Mouse (Mus musculus): ENCODE measurements around the gene Olfr1293-ps. TPM values are rescaled to one million over a fixed set of nuclear protein-coding genes. Genes with fewer than 3 reads are reported as not detected.

Gene Olfr1293-ps
- not detected in 2 replicates for polyA plus RNA-seq (2012; ENCODE audit: insufficient read depth, insufficient read length, missing spikeins)

GRCm38 (mm10) chr2:111524903-111525302 lies at the start of gene Olfr1293-ps:
Gene Olfr1293-ps (plus strand): TSS chr2:111525203.
- Histone ChIP-seq H3K4me3 (ENCODE audit: insufficient read depth, low read depth, low read length) (no peak within 1 kb of the TSS), H3K4me1 (ENCODE audit: control insufficient read depth, insufficient read depth, insufficient read length, low read length) (no peaks in the 10 kb centered on the region), H3K27ac (replicated peaks; ENCODE audit: low read depth, low read length) (no peak within 1 kb of the TSS)

DNA sequence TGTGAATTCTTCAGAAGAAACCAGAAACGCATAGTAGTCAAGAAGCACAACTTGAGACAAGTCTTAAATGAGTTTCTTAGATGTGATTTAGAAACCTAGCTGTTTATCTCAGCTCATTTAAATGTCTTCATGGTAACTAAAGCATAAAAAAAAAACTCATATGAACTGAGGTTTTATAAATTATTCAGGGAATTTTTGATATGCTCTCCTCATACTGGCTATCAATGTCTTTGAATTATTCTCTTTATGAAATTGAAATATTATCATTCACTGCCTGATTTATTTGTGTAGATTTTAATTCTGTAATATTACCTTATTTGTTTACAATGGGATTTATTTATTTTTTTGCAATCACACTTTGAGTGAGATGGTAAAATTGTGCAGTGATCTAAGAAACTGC lies 44.5 kb upstream of the Olfr1293-ps start, which contains the start of gene Olfr1289:
Olfr1289 (plus strand) TSS at position 301 of the 400 bp plus-strand sequence.
- H3K27ac ChIP-seq (replicated peaks; ENCODE audit: low read depth, low read length) = no peak within 1 kb of the TSS
- no peak within 1 kb of the TSS for H3K4me3 ChIP-seq (ENCODE audit: insufficient read depth, low read depth, low read length)
- no peaks in the 10 kb centered on the region for H3K4me1 ChIP-seq (ENCODE audit: control insufficient read depth, insufficient read depth, insufficient read length, low read length)

DNA sequence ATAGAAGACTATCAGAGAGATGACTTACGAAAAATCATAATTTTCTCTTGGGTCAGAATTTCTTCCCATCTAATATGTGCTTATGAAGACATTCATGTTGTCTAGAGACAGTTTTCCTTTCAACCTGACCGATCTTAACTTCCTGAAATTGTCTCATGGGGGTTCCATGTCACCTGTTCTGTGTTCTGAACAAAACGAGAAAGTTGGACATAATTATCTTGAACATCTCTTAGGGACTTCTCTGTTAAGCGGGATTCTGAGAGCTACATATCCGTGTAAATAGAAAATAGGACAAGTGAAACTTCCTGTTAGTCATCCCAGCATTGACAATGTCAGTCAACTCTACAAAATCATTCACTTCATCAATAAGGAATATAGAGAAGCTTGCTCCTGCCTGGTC lies 31.3 kb upstream of the Olfr1293-ps start, which contains the start of gene Olfr1290:
Olfr1290 (minus strand) TSS at position 101 of the 400 bp plus-strand sequence.
- H3K27ac ChIP-seq (replicated peaks; ENCODE audit: low read depth, low read length) = no peak within 1 kb of the TSS
- H3K4me3 ChIP-seq (ENCODE audit: insufficient read depth, low read depth, low read length) = no peak within 1 kb of the TSS
- H3K4me1 ChIP-seq (ENCODE audit: control insufficient read depth, insufficient read depth, insufficient read length, low read length) = no peaks in the 10 kb centered on the region

- no peaks in the 10 kb centered on the region for H3K4me1 ChIP-seq (ENCODE audit: control insufficient read depth, insufficient read depth, insufficient read length, low read length)
- no peak within 1 kb of the TSS for H3K4me3 ChIP-seq (ENCODE audit: insufficient read depth, low read depth, low read length)
- H3K27ac ChIP-seq (replicated peaks; ENCODE audit: low read depth, low read length) = no peak within 1 kb of the TSS
Observed at GRCm38 (mm10) chr2:111496880-111497279, 28.1 kb upstream of the Olfr1293-ps start, which contains the start of gene Olfr1291-ps1. Gene Olfr1291-ps1 (plus strand): TSS chr2:111497180.

DNA sequence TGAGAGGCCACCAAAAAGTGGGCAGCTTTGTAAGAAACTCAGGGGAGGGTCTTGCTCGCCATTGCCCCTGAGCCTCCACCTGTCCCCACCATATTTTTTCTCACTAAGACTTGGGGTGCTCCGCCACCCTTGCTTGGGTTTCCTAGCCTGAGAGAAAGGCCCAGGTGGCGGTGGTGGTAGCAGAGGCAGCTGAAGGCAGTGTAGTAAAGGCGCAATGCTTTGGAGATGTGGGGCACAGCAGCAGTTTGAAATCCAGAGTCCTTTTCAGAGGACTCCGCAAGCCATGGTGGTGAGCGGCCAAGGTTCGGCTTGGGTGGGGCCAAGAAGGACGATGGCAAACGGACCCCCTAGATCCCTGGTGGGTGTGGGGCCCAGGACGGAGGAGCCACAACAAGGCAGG lies 7.6 kb upstream of the Olfr1293-ps start:
- Histone ChIP-seq H3K4me3 (ENCODE audit: insufficient read depth, low read depth, low read length) (no peak overlapping the region), H3K27ac (replicated peaks; ENCODE audit: low read depth, low read length) (no peak overlapping the region), H3K4me1 (ENCODE audit: control insufficient read depth, insufficient read depth, insufficient read length, low read length) (no peaks in the 10 kb centered on the region)

DNA sequence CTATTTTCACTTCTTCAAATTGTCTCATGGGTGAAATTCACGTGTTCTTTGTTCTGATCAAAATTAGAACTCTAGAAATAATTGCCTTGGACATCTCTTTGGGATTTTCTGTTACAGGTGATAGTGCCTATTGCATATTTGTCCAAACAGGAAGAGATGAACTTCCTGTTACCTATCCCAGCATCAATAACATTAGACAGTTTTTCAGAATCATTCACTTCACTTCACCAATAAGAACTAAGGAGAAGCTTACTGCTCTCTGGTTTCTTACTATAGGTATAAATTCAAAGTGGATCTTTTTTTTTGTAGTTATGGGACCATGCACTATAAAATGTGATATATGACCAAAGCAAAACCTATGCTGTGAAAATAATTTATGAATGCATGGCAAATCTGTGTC lies 15.2 kb downstream of the Olfr1293-ps start, which contains the start of gene Olfr1294:
Olfr1294 (minus strand) TSS at position 101 of the 400 bp plus-strand sequence.
- Histone ChIP-seq H3K4me3 (ENCODE audit: insufficient read depth, low read depth, low read length) (no peak within 1 kb of the TSS), H3K4me1 (ENCODE audit: control insufficient read depth, insufficient read depth, insufficient read length, low read length) (no peaks in the 10 kb centered on the region), H3K27ac (replicated peaks; ENCODE audit: low read depth, low read length) (no peak within 1 kb of the TSS)

DNA sequence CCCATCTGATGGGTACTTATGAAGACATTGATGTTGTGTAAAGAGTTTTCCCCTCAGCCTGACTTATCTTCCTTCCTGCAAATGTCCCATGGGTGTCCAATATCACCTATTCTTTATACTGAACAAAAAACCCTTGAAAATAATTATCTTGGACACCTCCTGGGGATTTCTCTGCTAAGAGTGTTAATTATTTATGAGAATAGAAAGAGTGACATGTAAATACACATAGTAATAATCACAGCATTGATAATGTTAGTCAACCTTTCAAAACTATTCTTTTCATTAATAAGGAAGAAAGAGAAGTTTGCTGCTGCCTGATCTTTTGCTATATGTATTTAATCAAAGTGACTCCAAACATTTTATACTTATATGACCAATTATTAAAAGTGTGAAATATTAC lies 44.6 kb downstream of the Olfr1293-ps start, which contains the start of gene Olfr1295:
Olfr1295 (minus strand) TSS at position 101 of the 400 bp plus-strand sequence.
- H3K4me3 ChIP-seq (ENCODE audit: insufficient read depth, low read depth, low read length) = no peak within 1 kb of the TSS
- no peak within 1 kb of the TSS for H3K27ac ChIP-seq (replicated peaks; ENCODE audit: low read depth, low read length)
- no peaks in the 10 kb centered on the region for H3K4me1 ChIP-seq (ENCODE audit: control insufficient read depth, insufficient read depth, insufficient read length, low read length)

Other genes starting within 250 kb of the Olfr1293-ps start
- not detected in 2 replicates for gene Olfr1278, start 235.1 kb upstream of the Olfr1293-ps start, polyA plus RNA-seq (2012; ENCODE audit: insufficient read depth, insufficient read length, missing spikeins)
- not detected in 2 replicates for gene Olfr1279, start 224.6 kb upstream of the Olfr1293-ps start, polyA plus RNA-seq (2012; ENCODE audit: insufficient read depth, insufficient read length, missing spikeins)
- gene Olfr1280, start 211.2 kb upstream of the Olfr1293-ps start, polyA plus RNA-seq (2012; ENCODE audit: insufficient read depth, insufficient read length, missing spikeins) = not detected in 2 replicates
- not detected in 2 replicates for gene Olfr1281, start 198.7 kb upstream of the Olfr1293-ps start, polyA plus RNA-seq (2012; ENCODE audit: insufficient read depth, insufficient read length, missing spikeins)
- not detected in 2 replicates for gene Olfr1282, start 189.1 kb upstream of the Olfr1293-ps start, polyA plus RNA-seq (2012; ENCODE audit: insufficient read depth, insufficient read length, missing spikeins)
- not detected in 2 replicates for gene Olfr1283, start 158.4 kb upstream of the Olfr1293-ps start, polyA plus RNA-seq (2012; ENCODE audit: insufficient read depth, insufficient read length, missing spikeins)
- gene Olfr1284, start 149.7 kb upstream of the Olfr1293-ps start, polyA plus RNA-seq (2012; ENCODE audit: insufficient read depth, insufficient read length, missing spikeins) = not detected in 2 replicates
- gene Olfr1286, start 102.1 kb upstream of the Olfr1293-ps start, polyA plus RNA-seq (2012; ENCODE audit: insufficient read depth, insufficient read length, missing spikeins) = not detected in 2 replicates
- not detected in 2 replicates for gene Olfr1287, start 76.1 kb upstream of the Olfr1293-ps start, polyA plus RNA-seq (2012; ENCODE audit: insufficient read depth, insufficient read length, missing spikeins)
- gene Olfr1288, start 51.1 kb upstream of the Olfr1293-ps start, polyA plus RNA-seq (2012; ENCODE audit: insufficient read depth, insufficient read length, missing spikeins) = not detected in 2 replicates
- not detected in 2 replicates for gene Olfr1289, start 44.4 kb upstream of the Olfr1293-ps start, polyA plus RNA-seq (2012; ENCODE audit: insufficient read depth, insufficient read length, missing spikeins)
- not detected in 2 replicates for gene Olfr1290, start 31.4 kb upstream of the Olfr1293-ps start, polyA plus RNA-seq (2012; ENCODE audit: insufficient read depth, insufficient read length, missing spikeins)
- gene Olfr1291-ps1, start 28.0 kb upstream of the Olfr1293-ps start, polyA plus RNA-seq (2012; ENCODE audit: insufficient read depth, insufficient read length, missing spikeins) = not detected in 2 replicates
- gene Olfr1294, start 15.1 kb downstream of the Olfr1293-ps start, polyA plus RNA-seq (2012; ENCODE audit: insufficient read depth, insufficient read length, missing spikeins) = not detected in 2 replicates
- gene Olfr1295, start 44.5 kb downstream of the Olfr1293-ps start, polyA plus RNA-seq (2012; ENCODE audit: insufficient read depth, insufficient read length, missing spikeins) = not detected in 2 replicates
- not detected in 2 replicates for gene Olfr1297, start 101.3 kb downstream of the Olfr1293-ps start, polyA plus RNA-seq (2012; ENCODE audit: insufficient read depth, insufficient read length, missing spikeins)
- gene Olfr1298, start 124.0 kb downstream of the Olfr1293-ps start, polyA plus RNA-seq (2012; ENCODE audit: insufficient read depth, insufficient read length, missing spikeins) = not detected in 2 replicates
- not detected in 2 replicates for gene Olfr1299, start 136.2 kb downstream of the Olfr1293-ps start, polyA plus RNA-seq (2012; ENCODE audit: insufficient read depth, insufficient read length, missing spikeins)
- not detected in 2 replicates for gene Olfr1301, start 225.8 kb downstream of the Olfr1293-ps start, polyA plus RNA-seq (2012; ENCODE audit: insufficient read depth, insufficient read length, missing spikeins)